Mouse (Mus musculus): Measurements from ENCODE around the gene Fbln1. TPM values are rescaled to one million over a fixed set of nuclear protein-coding genes. Genes with fewer than 3 reads are reported as not detected.

Gene Fbln1
- polyA plus RNA-seq, 1 experiment, result 48.1 TPM

DNA sequence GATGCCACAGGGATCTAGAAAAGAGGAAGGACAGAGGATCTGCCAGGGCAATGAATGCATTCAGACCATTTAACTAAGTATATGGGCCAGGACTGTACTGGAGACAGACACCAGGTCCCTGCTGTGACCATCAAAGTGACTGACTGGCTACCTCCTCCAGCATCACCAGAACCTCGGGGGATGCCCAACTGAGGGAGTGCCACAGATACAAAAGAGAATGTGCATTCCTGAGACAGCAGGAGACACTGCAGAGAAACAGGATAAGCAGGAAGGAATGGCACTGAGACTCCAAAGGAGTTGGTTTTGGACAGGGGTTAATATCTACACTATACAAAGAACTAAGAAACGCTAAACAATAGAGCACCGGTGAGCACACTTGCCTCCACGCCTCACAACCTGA is 97.5 kb downstream of the Fbln1 start:
- Histone ChIP-seq H3K27ac (ENCODE audit: insufficient read depth, low read length) (no peak overlapping the region), H3K4me3 (ENCODE audit: low read depth, low read length) (no peak overlapping the region), H3K36me3 (ENCODE audit: control insufficient read depth, insufficient read depth, low read length, poor library complexity, severe bottlenecking) (no peaks in the 10 kb centered on the region), H3K9ac (ENCODE audit: low read depth, poor library complexity, severe bottlenecking) (no peak overlapping the region), H3K9me3 (replicated peaks; ENCODE audit: control insufficient read depth, insufficient read depth, low read length, poor library complexity, severe bottlenecking) (no peaks in the 10 kb centered on the region; the same call in 1 of the 2 replicates), H3K4me1 (ENCODE audit: control insufficient read depth, insufficient read depth, low read length) (peaks cover 4% of the 10 kb centered on the region), H3K27me3 (ENCODE audit: control insufficient read depth, insufficient read depth, low read length, poor library complexity, severe bottlenecking) (no peaks in the 10 kb centered on the region)
- TF ChIP-seq CTCF (IDR thresholded peaks at IDR 0.05; ENCODE audit: low read depth, low read length) (no peak), POLR2A (IDR thresholded peaks at IDR 0.05; ENCODE audit: insufficient read depth, low read length) (no peak), EP300 (IDR thresholded peaks at IDR 0.05; ENCODE audit: insufficient read depth, low read depth, low read length) (no peak)

DNA sequence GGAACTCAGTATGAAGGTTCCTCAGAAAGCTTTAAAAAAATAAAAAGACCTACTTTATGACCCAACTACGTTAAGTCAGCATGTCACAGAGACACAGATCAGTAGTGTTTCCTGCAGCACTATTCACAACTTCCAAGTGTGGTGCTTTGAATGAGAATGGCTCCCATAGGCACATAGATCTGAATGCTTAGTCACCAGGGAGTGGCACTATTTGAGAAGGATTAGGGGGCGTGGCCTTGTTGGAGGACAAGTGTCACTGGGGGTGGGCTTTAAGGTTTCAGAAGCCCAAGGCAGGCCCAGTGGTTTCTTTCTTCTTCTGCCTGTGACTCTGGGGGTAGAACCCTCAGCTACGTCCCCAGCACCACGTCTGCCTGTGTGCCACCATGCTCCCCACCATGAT is 98.2 kb downstream of the Fbln1 start:
- Histone ChIP-seq H3K27me3 (ENCODE audit: control insufficient read depth, insufficient read depth, low read length, poor library complexity, severe bottlenecking) (no peaks in the 10 kb centered on the region), H3K9ac (ENCODE audit: low read depth, poor library complexity, severe bottlenecking) (no peak overlapping the region), H3K9me3 (replicated peaks; ENCODE audit: control insufficient read depth, insufficient read depth, low read length, poor library complexity, severe bottlenecking) (no peaks in the 10 kb centered on the region; the same call in 1 of the 2 replicates), H3K36me3 (ENCODE audit: control insufficient read depth, insufficient read depth, low read length, poor library complexity, severe bottlenecking) (no peaks in the 10 kb centered on the region), H3K27ac (ENCODE audit: insufficient read depth, low read length) (no peak overlapping the region), H3K4me1 (ENCODE audit: control insufficient read depth, insufficient read depth, low read length) (peaks cover 1% of the 10 kb centered on the region), H3K4me3 (ENCODE audit: low read depth, low read length) (no peak overlapping the region)
- no peak for TF ChIP-seq POLR2A (IDR thresholded peaks at IDR 0.05; ENCODE audit: insufficient read depth, low read length)
- no peak for TF ChIP-seq CTCF (IDR thresholded peaks at IDR 0.05; ENCODE audit: low read depth, low read length)
- no peak for TF ChIP-seq EP300 (IDR thresholded peaks at IDR 0.05; ENCODE audit: insufficient read depth, low read depth, low read length)

DNA sequence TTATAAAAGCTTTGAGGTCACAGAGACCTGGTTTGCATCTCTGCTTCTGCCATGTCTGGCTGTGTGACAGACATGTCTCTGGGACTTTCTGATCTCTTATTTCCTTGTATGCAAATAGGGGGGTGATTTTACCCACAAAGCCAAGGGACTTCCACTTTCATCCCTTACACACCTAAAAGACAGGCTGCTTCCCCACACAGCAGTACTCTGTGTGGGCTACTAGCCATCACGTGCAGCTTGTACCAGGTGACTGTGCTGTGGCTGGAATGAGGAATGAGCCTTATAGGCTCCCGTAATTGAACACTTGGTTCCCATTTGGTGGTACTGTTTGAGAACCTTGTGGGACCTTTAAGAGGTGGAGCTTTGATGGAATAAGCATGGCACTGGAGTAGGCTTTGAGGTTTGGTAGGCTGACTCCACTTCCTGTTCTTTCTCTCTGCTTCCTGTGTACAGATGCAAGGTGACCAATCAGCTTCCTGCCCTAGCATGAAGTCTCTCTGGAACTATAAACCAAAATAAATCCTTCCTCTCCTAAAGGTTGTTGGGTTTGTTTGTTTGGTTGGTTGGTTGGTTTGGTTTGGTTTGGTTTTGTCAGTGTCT is 101.4 kb downstream of the Fbln1 start:
- no peaks in the 10 kb centered on the region for H3K36me3 ChIP-seq (ENCODE audit: control insufficient read depth, insufficient read depth, low read length, poor library complexity, severe bottlenecking)
- no peak overlapping the region for H3K4me3 ChIP-seq (ENCODE audit: low read depth, low read length)
- H3K4me1 ChIP-seq (ENCODE audit: control insufficient read depth, insufficient read depth, low read length), result no peaks in the 10 kb centered on the region
- no peaks in the 10 kb centered on the region for H3K27me3 ChIP-seq (ENCODE audit: control insufficient read depth, insufficient read depth, low read length, poor library complexity, severe bottlenecking)
- no peak overlapping the region for H3K9ac ChIP-seq (ENCODE audit: low read depth, poor library complexity, severe bottlenecking)
- H3K9me3 ChIP-seq (replicated peaks; ENCODE audit: control insufficient read depth, insufficient read depth, low read length, poor library complexity, severe bottlenecking), result no peaks in the 10 kb centered on the region; the same call in 1 of the 2 replicates
- no peak for TF ChIP-seq POLR2A (IDR thresholded peaks at IDR 0.05; ENCODE audit: insufficient read depth, low read length)
- TF ChIP-seq EP300 (IDR thresholded peaks at IDR 0.05; ENCODE audit: insufficient read depth, low read depth, low read length), result no peak
- TF ChIP-seq CTCF (IDR thresholded peaks at IDR 0.05; ENCODE audit: low read depth, low read length), result no peak
- H3K27ac ChIP-seq (ENCODE audit: insufficient read depth, low read length), result no peak overlapping the region

DNA sequence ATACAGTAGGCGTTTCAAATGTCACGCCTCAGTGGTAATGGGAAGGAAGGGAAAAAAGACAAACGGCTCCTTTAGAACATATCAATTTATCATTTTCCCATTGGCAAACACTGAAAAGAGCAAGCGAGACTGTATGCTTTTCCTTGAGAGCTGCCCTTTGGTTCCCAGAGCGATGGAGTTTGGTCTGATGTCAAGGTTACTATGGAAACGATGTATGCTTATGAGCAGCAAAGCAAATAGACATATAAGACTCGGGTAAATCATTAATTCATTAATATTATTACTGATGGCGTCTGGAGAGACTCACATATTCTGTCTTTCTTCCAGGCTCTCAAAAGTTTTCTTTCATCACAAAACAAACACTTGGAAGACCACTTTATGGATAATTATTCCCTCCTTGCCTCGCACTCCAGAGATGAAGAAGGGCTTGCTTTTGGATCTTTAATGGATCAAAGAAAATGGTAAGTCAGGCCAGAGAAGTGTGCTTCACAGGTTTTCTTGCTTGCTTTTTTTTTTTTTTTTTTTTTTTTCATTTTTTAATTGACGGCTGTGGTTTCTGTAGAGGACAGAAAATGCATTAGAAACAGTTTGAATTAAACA is 105.4 kb downstream of the Fbln1 start:
- Histone ChIP-seq H3K27ac (ENCODE audit: insufficient read depth, low read length) (no peak overlapping the region), H3K9me3 (replicated peaks; ENCODE audit: control insufficient read depth, insufficient read depth, low read length, poor library complexity, severe bottlenecking) (no peaks in the 10 kb centered on the region), H3K36me3 (ENCODE audit: control insufficient read depth, insufficient read depth, low read length, poor library complexity, severe bottlenecking) (no peaks in the 10 kb centered on the region), H3K27me3 (ENCODE audit: control insufficient read depth, insufficient read depth, low read length, poor library complexity, severe bottlenecking) (no peaks in the 10 kb centered on the region), H3K9ac (ENCODE audit: low read depth, poor library complexity, severe bottlenecking) (no peak overlapping the region), H3K4me1 (ENCODE audit: control insufficient read depth, insufficient read depth, low read length) (no peaks in the 10 kb centered on the region), H3K4me3 (ENCODE audit: low read depth, low read length) (no peak overlapping the region)
- TF ChIP-seq CTCF (IDR thresholded peaks at IDR 0.05; ENCODE audit: low read depth, low read length) (no peak), POLR2A (IDR thresholded peaks at IDR 0.05; ENCODE audit: insufficient read depth, low read length) (no peak), EP300 (IDR thresholded peaks at IDR 0.05; ENCODE audit: insufficient read depth, low read depth, low read length) (no peak)

DNA sequence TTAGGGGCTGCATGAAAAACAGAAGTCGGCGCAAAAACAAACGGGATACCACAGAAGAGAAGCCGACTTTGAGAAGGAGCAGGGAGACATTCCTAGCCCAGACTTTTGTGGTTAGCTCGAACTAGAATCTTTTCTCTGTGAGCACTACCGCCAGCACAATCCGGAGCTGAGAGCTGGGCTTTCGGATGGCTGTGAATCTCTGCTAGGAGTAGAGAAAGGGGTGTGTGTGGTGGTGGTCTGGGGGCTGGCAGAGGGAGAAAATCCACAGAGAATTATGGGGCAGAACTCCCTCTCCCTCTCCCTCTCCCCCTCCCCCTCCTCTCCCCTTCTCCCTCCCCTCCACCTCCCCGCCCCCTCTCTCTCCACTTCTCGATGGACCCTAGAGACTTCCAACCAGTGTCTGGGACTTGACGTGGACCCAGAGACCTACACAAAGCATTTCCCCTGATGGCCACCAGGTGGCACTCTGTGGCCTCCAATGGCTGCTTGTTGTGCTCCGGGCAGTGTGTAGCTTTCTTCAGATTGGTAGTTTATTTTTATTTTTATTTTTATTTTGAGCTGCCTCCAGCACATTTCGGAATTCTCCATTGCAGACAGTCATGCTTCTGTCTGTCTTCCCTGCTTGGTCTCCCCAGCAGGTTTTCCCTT is 109.8 kb downstream of the Fbln1 start:
- Histone ChIP-seq H3K27me3 (ENCODE audit: control insufficient read depth, insufficient read depth, low read length, poor library complexity, severe bottlenecking) (no peaks in the 10 kb centered on the region), H3K4me3 (ENCODE audit: low read depth, low read length) (no peak overlapping the region), H3K4me1 (ENCODE audit: control insufficient read depth, insufficient read depth, low read length) (no peaks in the 10 kb centered on the region), H3K36me3 (ENCODE audit: control insufficient read depth, insufficient read depth, low read length, poor library complexity, severe bottlenecking) (no peaks in the 10 kb centered on the region), H3K9ac (ENCODE audit: low read depth, poor library complexity, severe bottlenecking) (no peak overlapping the region), H3K9me3 (replicated peaks; ENCODE audit: control insufficient read depth, insufficient read depth, low read length, poor library complexity, severe bottlenecking) (no peaks in the 10 kb centered on the region), H3K27ac (ENCODE audit: insufficient read depth, low read length) (no peak overlapping the region)
- no peak for TF ChIP-seq EP300 (IDR thresholded peaks at IDR 0.05; ENCODE audit: insufficient read depth, low read depth, low read length)
- no peak for TF ChIP-seq POLR2A (IDR thresholded peaks at IDR 0.05; ENCODE audit: insufficient read depth, low read length)
- TF ChIP-seq CTCF (IDR thresholded peaks at IDR 0.05; ENCODE audit: low read depth, low read length), result peak; percentile 90
